Mouse (Mus musculus): ENCODE data around the gene Cfap206.

DNA sequence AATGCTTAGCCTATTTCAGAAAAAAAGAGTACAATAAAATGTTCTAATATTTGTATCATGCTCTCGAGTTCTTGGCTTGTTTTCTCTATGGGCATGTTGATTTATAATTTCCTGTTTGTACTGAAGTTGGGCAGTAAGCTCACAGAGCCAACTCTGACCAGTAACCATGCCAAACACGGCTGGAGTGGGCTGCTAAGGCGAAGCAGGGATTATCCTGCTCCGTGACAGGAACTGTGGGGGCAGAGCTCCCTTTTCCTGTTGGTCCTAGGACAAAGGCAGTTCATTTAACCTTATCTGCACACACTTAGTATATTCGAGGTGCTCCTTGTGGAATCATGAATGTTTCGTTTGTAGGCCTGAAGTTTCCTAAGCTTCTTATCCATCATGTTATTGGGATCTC lies 19.2 kb upstream of the Cfap206 start:
- TF ChIP-seq CTCF (IDR thresholded peaks at IDR 0.05; ENCODE audit: extremely low read depth, insufficient read length, insufficient replicate concordance, low read depth, low read length) (no peak), POLR2A (IDR thresholded peaks at IDR 0.05; ENCODE audit: low read depth, low read length) (no peak)
